Mouse (Mus musculus): ENCODE measurements around the gene Mrps17. TPM values are rescaled to one million over a fixed set of nuclear protein-coding genes. Genes with fewer than 3 reads are reported as not detected.
"Not testable (repeated sequence)": the region's sequence is repeated elsewhere in the genome, so short reads cannot be mapped to it uniquely, and the experiment has no call there.

Gene Mrps17
- 183 and 186 TPM in 2 replicates for polyA plus RNA-seq (2015; fragmentation: Nextera tagmentation; extraction: Ambion mirVana)

DNA sequence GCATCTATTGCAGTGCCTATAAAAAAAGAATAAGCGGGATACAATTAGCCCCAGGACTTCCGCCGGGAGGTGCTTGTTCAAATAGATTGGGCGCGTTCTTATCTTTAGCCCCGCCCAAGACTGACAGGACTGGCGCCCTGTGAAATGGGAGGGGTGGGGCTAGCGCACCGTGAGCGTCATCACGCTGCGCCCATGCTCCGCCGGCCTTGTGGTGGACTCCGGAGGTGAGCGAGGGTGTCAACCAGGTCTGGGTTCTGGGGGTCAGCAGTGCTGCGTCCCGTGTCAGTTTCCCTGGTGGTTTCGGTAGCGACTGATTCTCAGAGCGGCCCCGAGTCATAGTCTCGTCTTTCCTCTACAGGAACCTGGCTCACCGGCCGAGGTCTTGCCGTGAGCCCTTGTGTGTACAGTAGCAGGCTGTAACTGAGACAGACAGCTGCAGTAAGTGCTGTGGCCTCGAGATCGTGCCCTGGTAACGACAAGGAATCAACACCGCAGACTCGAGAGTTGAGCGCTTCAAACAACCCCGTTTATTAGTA, at the start of gene Mrps17:
Gene Mrps17 (plus strand): TSS at position 172 of the 536 bp plus-strand sequence.
- Histone ChIP-seq H3K9me3 (no peaks in the 10 kb centered on the region), H3K4me3 (peak within 1 kb of the TSS; percentile 81), H3K9ac (peak within 1 kb of the TSS; percentile 81), H3K27me3 (no peaks in the 10 kb centered on the region), H3K4me1 (peaks cover 9% of the 10 kb centered on the region), H3K36me3 (peaks cover 33% of the 10 kb centered on the region), H3K4me2 (peak within 1 kb of the TSS; percentile 63), H3K27ac (peak within 1 kb of the TSS; percentile 41)
- WGBS, result under 1% methylated on average over 33 of the region's 33 CpGs
- ATAC-seq (ENCODE audit: borderline replicate concordance, extremely low read depth, low FRiP score, low TSS enrichment), result peak; percentile 96

DNA sequence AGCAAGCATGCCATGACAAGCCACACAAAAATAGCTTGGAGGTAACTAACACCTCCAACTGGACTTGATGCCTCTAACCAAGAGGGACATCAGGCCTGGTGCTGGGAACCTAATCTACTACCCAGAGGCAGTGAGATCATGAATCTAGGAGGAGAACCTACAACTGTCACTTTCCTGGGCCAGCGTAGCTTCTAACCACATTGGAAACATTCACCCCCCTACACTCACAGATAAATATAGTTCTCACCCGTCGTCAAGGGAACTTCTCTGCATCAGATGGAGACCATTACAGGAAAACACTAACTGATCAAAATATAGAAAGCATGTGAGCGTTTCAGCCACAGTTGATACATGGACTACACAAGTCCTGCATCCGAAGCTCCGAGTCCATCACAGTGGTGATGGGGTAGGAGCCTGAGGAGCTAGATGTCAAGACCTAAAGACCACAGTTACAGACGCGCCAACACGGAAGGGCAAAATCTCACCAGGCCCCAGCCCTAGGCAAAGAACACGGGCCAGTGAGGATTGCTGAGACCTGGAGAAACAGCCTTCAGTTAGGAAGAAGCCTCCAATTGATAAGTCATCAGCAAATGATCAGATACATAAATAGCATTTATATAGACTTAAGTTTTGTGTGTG, 48.9 kb upstream of the Mrps17 start:
- Histone ChIP-seq H3K9me3 (no peaks in the 10 kb centered on the region), H3K4me2 (no peak overlapping the region), H3K4me1 (peaks cover 13% of the 10 kb centered on the region), H3K27me3 (no peaks in the 10 kb centered on the region), H3K4me3 (no peak overlapping the region), H3K36me3 (no peaks in the 10 kb centered on the region), H3K27ac (no peak overlapping the region), H3K9ac (no peak overlapping the region)
- 94% methylated on average over 10 of the region's 10 CpGs for WGBS
- no peak for ATAC-seq (ENCODE audit: borderline replicate concordance, extremely low read depth, low FRiP score, low TSS enrichment)

DNA sequence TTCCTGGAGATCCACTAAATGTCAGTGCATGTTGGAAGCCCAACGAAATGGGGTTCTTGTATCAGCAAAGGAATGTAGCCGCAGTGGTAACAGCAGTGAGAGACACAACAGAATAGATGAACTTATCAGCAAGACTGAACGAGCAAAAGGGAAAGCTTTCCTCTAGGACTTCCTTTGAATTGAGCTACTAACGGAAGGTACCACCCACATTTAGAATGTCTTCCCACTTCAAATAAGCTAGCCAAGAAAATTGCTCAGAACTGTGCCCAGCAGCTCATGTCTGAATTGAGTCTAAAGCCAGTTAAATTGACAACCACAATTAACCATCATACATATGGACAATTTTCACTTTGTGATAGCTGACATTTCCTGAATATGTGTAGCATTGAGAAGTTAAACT, 47.4 kb upstream of the Mrps17 start:
- H3K4me1 ChIP-seq, result peaks cover 13% of the 10 kb centered on the region
- no peak for ATAC-seq (ENCODE audit: borderline replicate concordance, extremely low read depth, low FRiP score, low TSS enrichment)
- no peaks in the 10 kb centered on the region for H3K9me3 ChIP-seq
- no peak overlapping the region for H3K27ac ChIP-seq
- no peaks in the 10 kb centered on the region for H3K36me3 ChIP-seq
- WGBS, result 83% methylated on average over 4 of the region's 4 CpGs
- no peak overlapping the region for H3K9ac ChIP-seq
- H3K27me3 ChIP-seq, result no peaks in the 10 kb centered on the region
- H3K4me3 ChIP-seq, result no peak overlapping the region
- no peak overlapping the region for H3K4me2 ChIP-seq

DNA sequence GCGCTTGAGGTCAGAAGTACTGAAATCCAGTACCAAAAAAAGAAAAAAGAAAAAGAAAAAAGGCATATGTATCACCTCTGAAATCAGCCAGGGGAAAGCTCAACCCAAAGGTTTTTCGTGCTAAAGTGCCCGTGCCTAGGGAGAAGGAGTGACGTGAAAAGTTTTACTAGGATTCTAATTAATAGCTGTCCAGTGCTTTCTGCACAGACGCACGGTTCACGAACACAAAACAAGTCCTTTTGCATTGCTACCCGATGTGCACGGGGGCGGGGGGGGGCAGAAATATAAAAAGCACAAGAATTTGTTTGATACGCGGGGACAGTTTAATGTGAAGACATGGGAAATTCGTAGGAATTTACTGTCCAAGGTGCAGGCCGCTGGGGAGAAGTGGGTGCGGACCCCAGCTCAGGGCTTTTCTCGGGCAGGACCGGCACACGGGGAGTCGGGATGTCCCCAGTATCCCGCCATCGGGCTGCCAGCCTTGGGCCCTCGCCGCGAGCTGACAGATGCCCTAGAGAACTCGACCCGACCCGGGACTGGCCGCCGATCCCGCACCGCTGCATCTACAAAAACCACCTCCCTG, 45.8 kb upstream of the Mrps17 start:
- Histone ChIP-seq H3K36me3 (no peaks in the 10 kb centered on the region), H3K4me3 (peak overlapping the region; percentile 75), H3K27ac (no peak overlapping the region), H3K27me3 (no peaks in the 10 kb centered on the region), H3K9ac (peak overlapping the region; percentile 78), H3K9me3 (no peaks in the 10 kb centered on the region), H3K4me2 (peak overlapping the region; percentile 76), H3K4me1 (peaks cover 13% of the 10 kb centered on the region)
- peak; percentile 52 for ATAC-seq (ENCODE audit: borderline replicate concordance, extremely low read depth, low FRiP score, low TSS enrichment)
- 1% methylated on average over 31 of the region's 31 CpGs for WGBS

DNA sequence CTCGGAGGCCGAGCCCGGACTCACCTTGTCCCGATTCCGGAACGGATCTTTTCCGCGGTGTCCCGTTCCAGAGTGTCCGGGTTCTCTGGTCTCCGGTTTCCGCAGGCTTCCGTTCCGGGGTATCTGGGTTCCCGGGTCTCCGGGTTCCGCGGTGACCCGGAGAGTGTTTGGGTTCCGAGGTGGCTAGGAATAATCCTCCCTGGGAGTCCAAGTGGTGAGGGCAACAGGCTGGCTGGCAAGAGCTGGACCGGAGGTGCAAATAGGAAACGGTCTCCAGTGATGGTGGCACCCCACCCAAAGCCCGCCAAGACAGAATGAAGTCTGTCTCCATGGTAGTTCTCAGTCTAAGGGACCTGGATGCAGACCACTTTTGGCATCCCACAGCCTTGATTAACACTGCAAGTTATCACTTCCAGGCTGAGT, 45.2 kb upstream of the Mrps17 start, which contains the start of gene Zfp11:
Gene Zfp11 (minus strand): TSS at position 64 of the 423 bp plus-strand sequence.
- Histone ChIP-seq H3K9me3 (no peaks in the 10 kb centered on the region), H3K36me3 (no peaks in the 10 kb centered on the region), H3K4me1 (peaks cover 13% of the 10 kb centered on the region), H3K4me2 (peak within 1 kb of the TSS; percentile 76), H3K27me3 (no peaks in the 10 kb centered on the region), H3K27ac (no peak within 1 kb of the TSS), H3K9ac (peak within 1 kb of the TSS; percentile 78), H3K4me3 (peak within 1 kb of the TSS; percentile 75)
- ATAC-seq (ENCODE audit: borderline replicate concordance, extremely low read depth, low FRiP score, low TSS enrichment), result peak; percentile 79
- WGBS, result 2% methylated on average over 23 of the region's 23 CpGs

DNA sequence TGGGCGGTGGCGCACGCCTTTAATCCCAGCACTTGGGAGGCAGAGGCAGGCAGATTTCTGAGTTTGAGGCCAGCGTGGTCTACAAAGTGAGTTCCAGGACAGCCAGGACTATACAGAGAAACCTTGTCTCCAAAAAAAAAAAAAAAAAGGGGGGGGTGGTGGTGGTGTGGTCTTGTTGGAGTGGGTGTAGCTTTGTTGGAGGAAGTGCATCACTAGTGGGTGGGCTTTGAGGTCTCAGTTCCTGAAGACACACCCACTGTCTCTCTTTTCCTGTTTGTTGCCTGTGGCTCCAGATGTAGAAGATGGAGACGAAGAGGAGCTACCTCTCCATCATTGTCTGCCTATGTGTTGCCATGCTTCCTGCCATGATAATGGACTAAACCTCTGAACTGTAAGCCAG, 30.2 kb upstream of the Mrps17 start:
- not testable (repeated sequence) for H3K9ac ChIP-seq; H3K4me2 ChIP-seq; H3K36me3 ChIP-seq; H3K4me1 ChIP-seq; ATAC-seq (ENCODE audit: borderline replicate concordance, extremely low read depth, low FRiP score, low TSS enrichment); H3K9me3 ChIP-seq; H3K27ac ChIP-seq; H3K4me3 ChIP-seq; H3K27me3 ChIP-seq
- 90% methylated on average over 5 of the region's 5 CpGs for WGBS

DNA sequence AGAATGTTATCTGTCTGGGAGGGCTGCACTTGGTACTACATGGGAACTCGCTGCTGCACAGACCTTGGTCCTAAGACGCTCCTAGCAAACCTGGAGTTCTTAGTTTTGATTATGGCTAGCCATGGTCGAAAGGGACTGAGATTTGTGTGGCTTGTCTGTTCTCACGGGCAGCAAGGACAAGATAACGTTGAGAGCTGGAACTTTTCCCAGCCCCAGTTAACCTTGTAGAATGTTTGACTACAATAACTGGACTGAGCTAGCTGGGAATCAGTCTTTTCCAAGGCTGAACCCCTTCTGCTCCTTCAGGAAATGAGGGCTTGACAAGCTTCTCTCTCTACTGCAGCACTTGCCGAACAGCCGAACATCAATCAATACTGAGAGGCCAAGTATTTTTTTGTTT, 27.7 kb upstream of the Mrps17 start:
- WGBS, result 72% methylated on average over 7 of the region's 7 CpGs
- Histone ChIP-seq H3K9ac (no peak overlapping the region), H3K4me1 (no peaks in the 10 kb centered on the region), H3K27ac (no peak overlapping the region), H3K36me3 (no peaks in the 10 kb centered on the region), H3K9me3 (no peaks in the 10 kb centered on the region), H3K27me3 (no peaks in the 10 kb centered on the region), H3K4me2 (no peak overlapping the region), H3K4me3 (no peak overlapping the region)
- no peak for ATAC-seq (ENCODE audit: borderline replicate concordance, extremely low read depth, low FRiP score, low TSS enrichment)

DNA sequence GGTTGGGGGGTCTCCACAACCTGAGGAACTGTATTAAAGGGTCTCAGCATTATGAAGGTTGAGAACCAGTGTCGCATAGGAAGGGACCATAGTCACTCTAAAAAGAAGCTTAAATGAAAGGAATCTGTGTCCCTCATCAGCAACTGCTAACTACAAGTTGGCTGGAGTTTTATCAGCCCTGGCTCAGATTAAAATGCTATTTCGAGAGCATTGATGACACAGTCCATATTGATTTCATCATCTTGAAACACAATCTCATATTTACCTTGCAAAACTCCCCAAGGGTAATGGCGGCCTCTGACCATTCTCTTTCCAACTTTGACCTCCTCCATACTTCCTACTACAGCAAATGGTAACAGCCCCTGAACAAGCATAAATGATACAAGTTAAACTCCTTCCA, 24.8 kb upstream of the Mrps17 start:
- Histone ChIP-seq H3K9ac (no peak overlapping the region), H3K27ac (no peak overlapping the region), H3K4me3 (no peak overlapping the region), H3K9me3 (no peaks in the 10 kb centered on the region), H3K27me3 (no peaks in the 10 kb centered on the region), H3K4me2 (no peak overlapping the region), H3K36me3 (no peaks in the 10 kb centered on the region), H3K4me1 (no peaks in the 10 kb centered on the region)
- ATAC-seq (ENCODE audit: borderline replicate concordance, extremely low read depth, low FRiP score, low TSS enrichment), result no peak
- WGBS, result 75% methylated on average over 3 of the region's 3 CpGs

DNA sequence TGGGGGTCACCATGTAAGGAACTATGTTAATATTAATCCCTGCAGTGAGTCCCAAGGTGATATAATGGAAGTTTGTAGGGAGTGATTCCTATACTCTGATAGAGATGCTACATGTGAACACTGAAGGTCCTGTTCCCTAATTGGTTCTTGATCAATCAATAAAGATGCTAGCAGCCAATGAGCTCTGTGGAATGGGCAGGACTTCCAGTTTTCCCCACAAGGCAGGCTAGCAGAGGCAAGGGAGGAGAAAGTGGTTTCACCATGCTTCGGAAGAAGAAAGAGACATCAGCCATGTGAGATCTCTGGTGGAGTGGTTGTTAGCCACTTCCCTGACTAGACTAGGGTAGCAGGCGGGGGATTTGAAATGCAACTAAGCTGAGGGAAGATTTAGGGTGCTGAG, 14.8 kb upstream of the Mrps17 start:
- H3K36me3 ChIP-seq, result no peaks in the 10 kb centered on the region
- H3K4me2 ChIP-seq, result no peak overlapping the region
- no peak overlapping the region for H3K27ac ChIP-seq
- no peaks in the 10 kb centered on the region for H3K4me1 ChIP-seq
- WGBS, result 25% methylated on average over 2 of the region's 2 CpGs
- H3K9me3 ChIP-seq, result no peaks in the 10 kb centered on the region
- 0 out of 2 replicates have a peak, but pooled peaks cover 4% of the 10 kb centered on the region for H3K27me3 ChIP-seq
- no peak for ATAC-seq (ENCODE audit: borderline replicate concordance, extremely low read depth, low FRiP score, low TSS enrichment)
- no peak overlapping the region for H3K9ac ChIP-seq
- no peak overlapping the region for H3K4me3 ChIP-seq

DNA sequence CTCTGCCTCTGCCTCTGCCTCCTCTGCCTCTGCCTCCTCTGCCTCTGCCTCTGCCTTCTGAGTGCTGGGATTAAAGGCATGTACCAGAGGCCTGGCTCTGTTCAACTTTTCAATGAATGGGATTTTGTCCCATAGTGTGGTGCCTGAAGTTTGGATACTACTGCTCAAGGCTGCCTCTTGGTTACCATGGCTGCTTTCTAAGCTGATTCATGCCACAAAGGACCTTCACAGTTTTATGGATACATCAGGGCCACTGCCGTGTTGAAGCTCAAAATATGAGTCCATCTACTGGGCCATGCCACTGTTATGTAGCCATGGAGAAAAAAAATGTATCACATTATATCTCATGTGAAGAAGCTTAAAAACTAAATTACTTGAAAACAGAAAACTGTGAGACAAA, 13.6 kb upstream of the Mrps17 start:
- Histone ChIP-seq H3K27ac (no peak overlapping the region), H3K9me3 (no peaks in the 10 kb centered on the region), H3K4me2 (no peak overlapping the region), H3K4me1 (no peaks in the 10 kb centered on the region), H3K27me3 (0 out of 2 replicates have a peak, but pooled peaks cover 4% of the 10 kb centered on the region), H3K9ac (no peak overlapping the region), H3K4me3 (no peak overlapping the region), H3K36me3 (no peaks in the 10 kb centered on the region)
- no peak for ATAC-seq (ENCODE audit: borderline replicate concordance, extremely low read depth, low FRiP score, low TSS enrichment)
- 76% methylated on average over 1 of the region's 1 CpGs for WGBS

DNA sequence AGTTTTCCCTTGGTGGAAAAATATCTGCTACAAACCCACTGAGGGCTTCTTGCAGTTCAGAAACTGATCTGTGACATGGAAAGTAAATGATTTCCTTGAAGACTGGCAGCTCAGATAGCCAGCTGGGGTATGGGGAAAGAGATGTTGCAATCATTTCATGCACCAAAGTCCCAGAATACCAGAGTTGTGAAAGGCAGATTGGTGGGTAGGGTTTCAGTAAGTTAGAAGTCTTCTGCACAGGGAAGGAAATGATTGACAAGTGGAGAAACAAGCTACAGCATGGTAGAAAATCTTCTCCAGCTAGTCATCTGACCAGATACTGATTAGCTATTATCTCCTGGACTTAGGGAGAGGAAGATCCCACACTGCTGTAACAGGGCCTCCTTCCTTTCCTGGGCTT, 11.9 kb upstream of the Mrps17 start:
- Histone ChIP-seq H3K4me2 (no peak overlapping the region), H3K27me3 (0 out of 2 replicates have a peak, but pooled peaks cover 4% of the 10 kb centered on the region), H3K9me3 (no peaks in the 10 kb centered on the region), H3K4me3 (no peak overlapping the region), H3K9ac (no peak overlapping the region), H3K27ac (no peak overlapping the region), H3K36me3 (no peaks in the 10 kb centered on the region), H3K4me1 (no peaks in the 10 kb centered on the region)
- ATAC-seq (ENCODE audit: borderline replicate concordance, extremely low read depth, low FRiP score, low TSS enrichment), result no peak

DNA sequence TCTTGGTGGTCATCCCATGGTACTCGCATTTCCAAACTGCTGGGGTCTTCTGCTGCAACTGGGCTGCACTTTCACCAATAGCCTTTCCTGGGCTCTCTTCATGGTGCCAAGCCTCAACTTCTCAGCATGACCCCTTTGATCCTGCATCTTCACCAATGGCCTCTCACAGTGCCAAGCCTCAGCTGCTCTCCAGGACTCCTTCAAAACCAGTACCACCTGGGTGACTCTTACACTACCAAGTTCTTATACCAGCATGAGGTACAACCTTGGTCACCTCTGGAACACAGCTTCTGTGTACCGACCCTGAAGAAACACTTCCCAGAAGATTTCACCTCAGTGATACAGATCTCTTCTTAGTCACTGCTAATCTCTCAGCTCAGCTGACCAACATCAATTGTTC, 6.9 kb upstream of the Mrps17 start, which contains the start of gene Sept14:
Gene Sept14 (minus strand): TSS at position 101 of the 400 bp plus-strand sequence.
- Histone ChIP-seq H3K27ac (no peak within 1 kb of the TSS), H3K4me3 (no peak within 1 kb of the TSS), H3K36me3 (no peaks in the 10 kb centered on the region), H3K4me1 (no peaks in the 10 kb centered on the region), H3K27me3 (no peaks in the 10 kb centered on the region), H3K9me3 (no peaks in the 10 kb centered on the region), H3K4me2 (no peak within 1 kb of the TSS), H3K9ac (no peak within 1 kb of the TSS)
- 52% methylated on average over 2 of the region's 2 CpGs for WGBS
- ATAC-seq (ENCODE audit: borderline replicate concordance, extremely low read depth, low FRiP score, low TSS enrichment), result no peak

Data from lung, embryonic 15.5 days (tissue).